Mouse (Mus musculus): ENCODE measurements around the gene Ccdc144b.

DNA sequence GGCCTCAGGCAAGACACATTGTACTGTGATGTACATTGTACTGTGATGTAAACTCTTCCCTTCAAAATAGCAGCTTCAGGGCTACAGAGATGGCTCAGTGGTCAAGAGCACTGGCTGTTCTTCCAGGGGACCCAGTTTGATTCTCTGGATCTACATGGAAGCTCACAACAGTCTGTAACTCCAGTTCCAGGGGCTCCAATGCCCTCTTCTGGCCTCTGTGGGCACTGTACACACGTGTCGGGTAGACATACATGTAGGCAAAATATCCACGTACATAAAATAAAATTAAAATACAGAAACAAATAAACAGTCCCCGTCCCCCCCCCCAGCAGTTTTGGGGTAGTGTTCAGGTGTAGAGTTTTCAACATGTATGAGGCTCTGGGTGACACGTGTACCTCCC is 90.4 kb downstream of the Ccdc144b start:
- no peak for TF ChIP-seq CTCF (IDR thresholded peaks at IDR 0.05; ENCODE audit: borderline replicate concordance, insufficient read depth, low read length)
- no peak for TF ChIP-seq POLR2A (IDR thresholded peaks at IDR 0.05; ENCODE audit: low read depth, low read length)
